Mouse (Mus musculus) kidney, embryonic 16.5 days (tissue): Measurements from ENCODE around the gene Lta. TPM values are rescaled to one million over a fixed set of nuclear protein-coding genes. Genes with fewer than 3 reads are reported as not detected.
A peak's percentile ranks its signal among the peaks of the same experiment; 100 is the strongest.

Source experiments
- ATAC-seq: fragments of 200-750 bp; cut with Nextera tagmentation; 2 replicates; pipeline ENCODE4 v1.8.0; 2017; ENCODE audit warnings: moderate TSS enrichment; ENCODE audit not compliant: low FRiP score, low TSS enrichment
- H3K27ac ChIP-seq: fragments of 300-500 bp; sonication (generic); 2 replicates; pipeline ENCODE4 v1.5.1; 2014; ENCODE audit warnings: low read length
- H3K27me3 ChIP-seq: fragments of 300-500 bp; sonication (generic); 2 replicates; pipeline ENCODE4 v1.6.1; 2014; ENCODE audit warnings: low read length, control low read depth, mixed read lengths; ENCODE audit not compliant: insufficient read depth
- H3K36me3 ChIP-seq: fragments of 300-500 bp; sonication (generic); 2 replicates; pipeline ENCODE4 v1.6.1; 2014; ENCODE audit warnings: low read length, control low read depth, mixed read lengths; ENCODE audit not compliant: insufficient read depth
- H3K4me1 ChIP-seq: fragments of 300-500 bp; sonication (generic); 2 replicates; pipeline ENCODE4 v1.6.1; 2014; ENCODE audit warnings: low read length, control low read depth, mixed read lengths; ENCODE audit not compliant: insufficient read depth
- H3K4me2 ChIP-seq: fragments of 300-500 bp; sonication (generic); replicated peaks from 2 replicates; pipeline ENCODE4 v1.6.1; 2014; ENCODE audit warnings: low read depth, low read length
- H3K4me3 ChIP-seq: fragments of 300-500 bp; sonication (generic); 2 replicates; pipeline ENCODE4 v1.5.1; 2014; ENCODE audit warnings: mild to moderate bottlenecking, low read length
- H3K9ac ChIP-seq: fragments of 300-500 bp; sonication (generic); replicated peaks from 2 replicates; pipeline ENCODE4 v1.6.1; 2014; ENCODE audit warnings: low read length
- H3K9me3 ChIP-seq: fragments of 300-500 bp; sonication (generic); 2 replicates; pipeline ENCODE4 v1.6.1; 2016; ENCODE audit warnings: low read length, control low read depth
- WGBS: fragments of 180-500 bp; shearing (Covaris S2); extraction: QIAGEN DNeasy Blood & Tissue Kit; methylation state at CpG from one replicate; pipeline ENCODE4 v1.1.7; 2014; 5-methylcytosine and 5-hydroxymethylcytosine counted together
- polyA plus RNA-seq: library from polyadenylated mRNA; unstranded; fragments of >200 nt; fragmentation: Nextera tagmentation; extraction: Ambion mirVana; gene quantifications from 2 replicates; pipeline ENCODE4 v1.2.1, GENCODE M21; 2015

Gene Lta
- polyA plus RNA-seq, 1 experiment from 2014 or later = not detected

DNA sequence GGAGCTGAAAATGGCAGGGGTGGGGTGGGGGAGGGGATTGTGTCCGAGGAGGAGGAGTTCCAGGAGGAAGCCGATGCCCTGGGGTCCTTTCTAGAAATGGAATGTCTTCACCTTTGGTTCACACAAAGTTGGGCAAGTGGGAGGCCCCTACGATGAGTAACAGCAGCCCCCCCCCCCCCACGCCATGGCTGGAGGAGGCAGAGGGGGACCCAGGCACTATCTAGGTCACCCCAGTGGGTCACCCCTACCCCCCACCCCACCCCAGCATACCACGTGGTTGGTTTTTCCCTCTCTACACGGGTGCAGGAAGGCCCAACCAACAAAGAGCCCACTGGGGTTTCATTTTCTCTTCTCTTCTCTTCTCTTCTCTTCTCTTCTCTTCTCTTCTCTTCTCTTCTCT lies 8.0 kb downstream of the Lta start:
- Histone ChIP-seq H3K9me3 (no peaks in the 10 kb centered on the region), H3K4me3 (no peak overlapping the region), H3K27ac (no peak overlapping the region), H3K36me3 (no peaks in the 10 kb centered on the region), H3K4me1 (peaks cover 19% of the 10 kb centered on the region), H3K9ac (no peak overlapping the region), H3K27me3 (peaks cover 42% of the 10 kb centered on the region), H3K4me2 (no peak overlapping the region)
- 49% methylated on average over 6 of the region's 6 CpGs for WGBS
- ATAC-seq = no peak

DNA sequence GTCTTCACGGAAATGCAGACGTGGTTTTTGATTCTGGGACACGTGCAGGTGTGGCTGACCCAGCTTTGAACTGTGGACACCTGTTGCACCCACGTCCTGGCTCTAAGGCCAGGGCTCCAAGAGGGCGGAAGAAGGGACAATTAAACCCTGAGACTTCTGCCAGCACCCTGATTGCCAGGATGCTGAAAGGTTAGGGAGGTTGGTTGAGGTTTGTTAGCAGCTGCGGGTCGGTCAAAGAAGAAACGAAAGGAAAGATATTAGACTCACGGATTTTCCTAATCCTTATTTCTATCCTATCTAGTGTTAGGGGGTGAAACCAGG lies 8.9 kb downstream of the Lta start:
- H3K9me3 ChIP-seq = no peaks in the 10 kb centered on the region
- H3K27me3 ChIP-seq = peaks cover 37% of the 10 kb centered on the region
- peak overlapping the region; percentile 68 for H3K4me2 ChIP-seq
- H3K4me1 ChIP-seq = peaks cover 14% of the 10 kb centered on the region
- ATAC-seq = no peak
- H3K36me3 ChIP-seq = no peaks in the 10 kb centered on the region
- no peak overlapping the region for H3K27ac ChIP-seq
- H3K4me3 ChIP-seq = peak overlapping the region; percentile 43
- no peak overlapping the region for H3K9ac ChIP-seq
- 29% methylated on average over 9 of the region's 9 CpGs for WGBS

DNA sequence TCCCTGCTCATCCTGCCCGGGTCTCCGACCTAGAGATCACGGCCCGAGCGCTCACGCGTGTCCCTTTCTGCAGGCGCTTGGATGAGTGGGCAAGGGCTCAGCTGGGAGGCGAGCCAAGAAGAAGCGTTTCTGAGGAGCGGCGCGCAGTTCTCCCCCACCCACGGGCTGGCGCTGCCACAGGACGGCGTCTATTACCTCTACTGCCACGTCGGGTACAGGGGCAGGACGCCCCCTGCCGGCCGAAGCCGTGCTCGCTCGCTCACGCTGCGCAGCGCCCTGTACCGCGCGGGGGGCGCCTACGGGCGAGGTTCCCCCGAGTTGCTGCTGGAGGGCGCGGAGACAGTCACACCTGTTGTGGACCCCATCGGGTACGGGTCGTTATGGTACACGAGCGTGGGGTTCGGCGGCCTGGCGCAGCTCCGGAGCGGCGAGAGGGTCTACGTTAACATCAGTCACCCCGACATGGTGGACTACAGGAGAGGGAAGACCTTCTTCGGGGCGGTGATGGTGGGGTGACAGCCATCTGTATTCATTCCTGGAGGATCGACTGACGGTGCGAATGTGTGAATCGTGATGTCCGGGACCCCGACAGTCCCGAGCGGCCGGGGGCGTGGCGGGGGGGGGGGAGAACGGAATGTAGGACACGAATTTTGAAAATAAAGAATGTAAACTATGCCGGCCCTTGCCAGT lies 9.4 kb downstream of the Lta start:
- WGBS = under 1% methylated on average over 66 of the region's 66 CpGs
- ATAC-seq = peak; percentile 87
- Histone ChIP-seq H3K9me3 (no peaks in the 10 kb centered on the region), H3K4me3 (peak overlapping the region; percentile 43), H3K4me1 (peaks cover 14% of the 10 kb centered on the region), H3K4me2 (peak overlapping the region; percentile 68), H3K36me3 (no peaks in the 10 kb centered on the region), H3K27ac (no peak overlapping the region), H3K27me3 (peaks cover 33% of the 10 kb centered on the region), H3K9ac (peak overlapping the region; percentile 47)

DNA sequence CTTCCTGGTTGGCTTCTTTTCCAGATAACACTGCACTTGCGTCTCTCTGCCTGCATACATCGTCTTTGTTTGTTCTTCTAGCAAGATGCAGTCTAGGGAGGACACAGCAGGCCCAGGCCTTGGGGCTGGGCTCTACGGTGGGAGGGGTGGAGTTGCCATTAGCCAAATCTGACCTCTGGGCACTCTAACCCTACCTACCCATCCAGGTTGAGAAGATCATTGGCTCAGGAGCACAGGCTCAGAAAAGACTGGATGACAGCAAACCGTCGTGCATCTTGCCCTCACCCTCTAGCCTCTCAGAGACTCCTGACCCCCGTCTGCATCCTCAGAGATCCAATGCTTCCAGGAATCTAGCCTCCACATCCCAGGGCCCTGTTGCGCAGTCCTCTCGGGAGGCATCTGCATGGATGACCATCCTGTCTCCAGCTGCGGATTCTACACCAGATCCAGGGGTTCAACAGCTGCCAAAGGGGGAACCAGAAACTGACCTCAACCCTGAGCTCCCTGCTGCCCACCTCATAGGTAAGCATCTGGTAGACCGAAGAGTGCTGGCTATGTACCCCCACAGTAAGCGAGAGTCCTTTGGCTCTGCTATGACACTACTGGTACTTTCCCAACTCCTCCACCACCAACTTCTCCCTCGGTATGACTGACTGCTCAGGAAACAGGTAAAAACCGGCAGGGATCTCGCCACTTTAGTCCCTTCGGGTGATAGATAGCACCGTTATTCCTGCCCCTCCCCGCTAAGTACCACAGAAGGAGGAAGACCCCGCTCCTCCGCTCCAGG lies 10.1 kb downstream of the Lta start:
- Histone ChIP-seq H3K36me3 (no peaks in the 10 kb centered on the region), H3K9ac (peak overlapping the region; percentile 47), H3K4me1 (peaks cover 14% of the 10 kb centered on the region), H3K27me3 (peaks cover 29% of the 10 kb centered on the region), H3K4me2 (peak overlapping the region; percentile 68), H3K4me3 (peak overlapping the region; percentile 43), H3K27ac (no peak overlapping the region), H3K9me3 (no peaks in the 10 kb centered on the region)
- ATAC-seq = 0 out of 2 replicates have a peak, but pooled peaks have one; percentile 49
- 45% methylated on average over 19 of the region's 19 CpGs for WGBS

DNA sequence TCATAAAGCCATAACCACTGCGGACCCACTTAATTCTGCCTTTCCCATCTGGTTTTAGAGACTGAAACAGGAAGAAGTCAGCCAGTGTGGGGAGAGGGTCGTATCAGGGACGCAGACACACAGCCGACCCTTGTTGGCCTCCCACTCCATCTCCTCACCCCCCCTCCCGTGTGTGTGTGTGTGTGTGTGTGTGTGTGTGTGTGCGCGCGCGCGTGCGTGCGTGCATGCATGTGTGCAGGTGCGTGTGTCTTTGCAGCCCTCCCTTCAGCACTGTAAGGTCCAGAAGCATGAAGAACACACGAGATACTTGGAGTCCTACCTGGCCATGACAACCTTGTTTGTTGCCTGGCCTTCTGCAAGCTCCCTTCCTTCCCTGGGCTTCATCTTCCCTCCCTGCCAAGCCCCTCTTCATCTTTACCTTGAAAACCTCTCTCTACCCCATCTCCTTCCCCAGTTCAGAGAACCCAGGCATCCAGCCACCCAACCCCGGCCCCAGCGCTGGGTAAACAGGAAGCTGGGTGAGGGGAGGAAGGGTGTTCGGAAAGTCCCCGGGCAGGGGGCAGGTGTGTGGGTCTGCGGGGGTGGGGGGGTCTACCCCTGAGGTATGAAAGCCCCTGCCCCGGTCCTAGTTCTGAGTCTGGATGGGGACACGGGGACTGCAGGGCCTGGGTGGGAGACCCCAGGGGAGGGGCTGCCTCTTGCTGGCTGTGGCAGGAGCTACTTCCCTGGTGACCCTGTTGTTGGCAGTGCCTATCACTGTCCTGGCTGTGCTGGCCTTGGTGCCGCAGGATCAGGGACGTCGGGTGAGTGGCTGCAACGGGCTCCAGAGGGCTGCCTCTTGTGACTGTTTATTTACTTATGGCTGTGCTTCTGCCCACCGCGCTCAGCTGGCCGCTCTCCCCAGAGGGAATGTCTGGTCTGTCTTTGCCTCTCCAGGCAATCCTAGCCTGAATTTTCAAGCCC lies 11.0 kb downstream of the Lta start, which contains the start of gene Ltb:
Ltb (plus strand) TSS at position 559 of the 963 bp plus-strand sequence.
- no peaks in the 10 kb centered on the region for H3K9me3 ChIP-seq
- H3K4me3 ChIP-seq = peak within 1 kb of the TSS; percentile 43
- peaks cover 14% of the 10 kb centered on the region for H3K4me1 ChIP-seq
- no peaks in the 10 kb centered on the region for H3K36me3 ChIP-seq
- 61% methylated on average over 28 of the region's 28 CpGs for WGBS
- peaks cover 27% of the 10 kb centered on the region for H3K27me3 ChIP-seq
- no peak within 1 kb of the TSS for H3K27ac ChIP-seq
- peak within 1 kb of the TSS; percentile 47; the same call in 1 of the 2 replicates for H3K9ac ChIP-seq
- H3K4me2 ChIP-seq = peak within 1 kb of the TSS; percentile 68; the same call in 1 of the 2 replicates
- ATAC-seq = peak; percentile 40; the same call in 1 of the 2 replicates

DNA sequence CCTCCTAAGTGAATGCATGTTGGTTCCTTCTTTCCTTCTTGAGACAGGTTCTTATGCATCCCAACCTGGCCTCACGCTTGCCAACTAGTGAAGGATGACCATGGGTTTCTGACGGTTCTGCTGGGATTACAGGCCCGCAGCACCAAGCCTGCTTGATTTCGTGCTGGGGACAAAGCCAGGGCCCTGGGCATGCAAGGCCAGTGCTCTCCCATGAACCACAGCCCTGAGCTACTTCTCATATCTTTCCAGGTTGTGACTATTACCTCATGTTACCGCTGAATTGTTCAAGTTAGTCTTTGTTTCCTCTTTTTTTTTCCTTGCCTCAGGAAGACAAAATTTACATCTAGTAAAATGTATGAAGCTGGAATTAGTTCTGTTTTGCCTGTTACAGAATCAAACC lies 12.2 kb downstream of the Lta start:
- Histone ChIP-seq H3K4me1 (peaks cover 14% of the 10 kb centered on the region), H3K9ac (no peak overlapping the region), H3K4me2 (no peak overlapping the region), H3K4me3 (no peak overlapping the region), H3K27me3 (peaks cover 19% of the 10 kb centered on the region), H3K36me3 (no peaks in the 10 kb centered on the region), H3K27ac (no peak overlapping the region), H3K9me3 (no peaks in the 10 kb centered on the region)
- 80% methylated on average over 5 of the region's 5 CpGs for WGBS
- no peak for ATAC-seq

DNA sequence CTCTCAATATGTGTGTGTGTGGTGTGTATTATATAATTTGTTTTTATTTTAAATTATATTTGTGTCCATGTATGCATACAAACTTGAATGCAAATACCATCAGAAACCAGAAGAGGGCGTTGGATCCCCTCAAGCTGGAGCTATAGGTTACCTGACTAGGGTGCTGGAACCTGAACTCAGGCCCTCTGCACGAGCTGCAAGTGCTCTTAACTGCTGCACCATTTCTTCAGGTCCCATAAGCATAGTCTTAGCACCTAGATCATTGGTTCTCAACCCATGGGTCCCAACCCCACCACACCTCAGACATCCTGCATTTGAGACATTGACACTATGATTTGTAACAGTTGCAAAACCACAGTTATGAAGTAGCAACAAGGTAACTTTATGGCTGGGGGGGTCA lies 13.4 kb downstream of the Lta start:
- no peaks in the 10 kb centered on the region for H3K9me3 ChIP-seq
- 69% methylated on average over 2 of the region's 2 CpGs for WGBS
- no peak overlapping the region for H3K4me3 ChIP-seq
- peaks cover 14% of the 10 kb centered on the region for H3K4me1 ChIP-seq
- no peak overlapping the region for H3K9ac ChIP-seq
- ATAC-seq = no peak
- no peaks in the 10 kb centered on the region for H3K36me3 ChIP-seq
- H3K4me2 ChIP-seq = no peak overlapping the region
- H3K27me3 ChIP-seq = peaks cover 15% of the 10 kb centered on the region
- no peak overlapping the region for H3K27ac ChIP-seq

DNA sequence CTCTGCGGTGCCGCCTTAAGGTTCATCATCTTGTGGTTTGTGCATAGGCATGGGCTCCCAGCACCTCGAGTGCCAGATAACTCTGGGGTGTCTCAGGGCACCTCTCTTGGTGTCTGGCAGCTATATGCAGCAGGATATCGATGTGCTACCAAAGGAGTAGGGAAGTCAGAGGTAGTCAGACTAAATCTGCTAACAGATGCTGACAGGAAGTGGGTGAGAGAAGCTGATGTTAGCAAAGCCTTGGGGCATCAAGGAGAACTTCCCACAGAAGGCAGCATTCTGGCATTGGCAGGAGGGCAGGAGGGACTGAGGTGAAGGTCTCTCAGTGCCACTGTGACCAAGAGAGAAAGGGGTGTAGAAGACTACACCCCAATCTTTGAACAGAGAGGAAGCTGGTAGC lies 15.1 kb downstream of the Lta start:
- 78% methylated on average over 4 of the region's 4 CpGs for whole genome bisulfite sequencing
- H3K36me3 ChIP-seq = no peaks in the 10 kb centered on the region
- H3K4me3 ChIP-seq = no peak overlapping the region
- H3K27me3 ChIP-seq = peaks cover 2% of the 10 kb centered on the region
- H3K9me3 ChIP-seq = no peaks in the 10 kb centered on the region
- H3K27ac ChIP-seq = no peak overlapping the region
- no peak for ATAC-seq
- H3K4me2 ChIP-seq = no peak overlapping the region
- peaks cover 11% of the 10 kb centered on the region; the same call in 1 of the 2 replicates for H3K4me1 ChIP-seq
- H3K9ac ChIP-seq = no peak overlapping the region

DNA sequence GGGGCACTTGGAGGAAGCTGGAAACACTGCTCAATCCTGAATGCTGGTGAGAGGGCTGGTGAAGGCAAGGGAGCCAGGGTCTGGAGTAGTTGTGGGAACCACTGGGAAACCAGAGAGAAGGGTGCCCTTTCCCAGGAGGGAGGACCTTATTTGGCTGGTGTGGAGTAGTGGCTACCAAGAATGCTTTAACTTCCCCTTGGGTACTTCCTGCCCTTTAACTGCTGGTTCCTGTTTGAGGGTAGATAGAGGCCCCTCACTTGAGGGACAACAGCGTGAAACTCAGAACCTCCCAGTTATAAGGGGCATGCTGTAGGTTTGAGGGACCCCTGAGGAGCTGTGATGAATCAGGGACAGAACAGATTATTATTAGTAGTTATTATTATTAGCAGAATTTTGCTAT lies 16.0 kb downstream of the Lta start:
- no peak for ATAC-seq
- WGBS = 48% methylated on average over 1 of the region's 1 CpGs
- no peak overlapping the region for H3K4me2 ChIP-seq
- H3K4me3 ChIP-seq = no peak overlapping the region
- H3K9me3 ChIP-seq = no peaks in the 10 kb centered on the region
- no peak overlapping the region for H3K9ac ChIP-seq
- no peak overlapping the region for H3K27ac ChIP-seq
- H3K4me1 ChIP-seq = 0 out of 2 replicates have a peak, but pooled peaks cover 6% of the 10 kb centered on the region
- no peaks in the 10 kb centered on the region for H3K27me3 ChIP-seq
- no peaks in the 10 kb centered on the region for H3K36me3 ChIP-seq
